Mouse (Mus musculus) limb, embryonic 10.5 days (tissue): Measurements from ENCODE around the gene Rassf5. TPM values are rescaled to one million over a fixed set of nuclear protein-coding genes. Genes with fewer than 3 reads are reported as not detected.

ENCODE experiments used
- DNase-seq: peaks from one replicate; pipeline ENCODE4 v3.0.0-alpha.2; 2017; ENCODE audit warnings: low spot score
- H3K27ac ChIP-seq: fragments of 300-500 bp; sonication (generic); 2 replicates; pipeline ENCODE4 v1.5.1; 2016; ENCODE audit warnings: mild to moderate bottlenecking
- H3K27me3 ChIP-seq: fragments of 300-500 bp; sonication (generic); 2 replicates; pipeline ENCODE4 v1.6.1; 2016; ENCODE audit warnings: low read depth, mild to moderate bottlenecking; ENCODE audit not compliant: poor library complexity, severe bottlenecking
- H3K36me3 ChIP-seq: fragments of 300-500 bp; sonication (generic); 2 replicates; pipeline ENCODE4 v1.6.1; 2016; ENCODE audit warnings: mild to moderate bottlenecking, moderate library complexity
- H3K4me1 ChIP-seq: fragments of 300-500 bp; sonication (generic); 2 replicates; pipeline ENCODE4 v1.6.1; 2016
- H3K4me3 ChIP-seq: fragments of 300-500 bp; sonication (generic); 2 replicates; pipeline ENCODE4 v1.5.1; 2016; ENCODE audit warnings: mild to moderate bottlenecking, moderate library complexity
- H3K9me3 ChIP-seq: fragments of 300-500 bp; sonication (generic); replicated peaks from 2 replicates; pipeline ENCODE4 v1.6.1; 2016; ENCODE audit warnings: mild to moderate bottlenecking
- WGBS: fragments of 180-500 bp; shearing (Covaris S2); methylation state at CpG from one replicate; pipeline ENCODE4 v1.1.7; 2016; 5-methylcytosine and 5-hydroxymethylcytosine counted together
- polyA plus RNA-seq: library from polyadenylated mRNA; unstranded; fragments of >200 nt; fragmentation: Nextera tagmentation; extraction: Ambion mirVana; gene quantifications from 2 replicates; pipeline ENCODE4 v1.2.1, GENCODE M21; 2016

Rassf5 gene
- polyA plus RNA-seq, 1 experiment from 2014 or later, result 1.3 TPM

GRCm38 (mm10) chr1:131134942-131135522, 110.0 kb downstream of the Rassf5 start:
- WGBS, result 91% methylated on average over 8 of the region's 8 CpGs
- H3K27ac ChIP-seq, result no peak overlapping the region
- H3K4me1 ChIP-seq, result peaks cover 20% of the 10 kb centered on the region
- no peaks in the 10 kb centered on the region for H3K9me3 ChIP-seq
- no peak overlapping the region for H3K4me3 ChIP-seq
- no peak for DNase-seq
- H3K27me3 ChIP-seq, result no peaks in the 10 kb centered on the region
- H3K36me3 ChIP-seq, result peaks cover 22% of the 10 kb centered on the region

- Histone ChIP-seq H3K4me1 (peaks cover 19% of the 10 kb centered on the region), H3K36me3 (peaks cover 30% of the 10 kb centered on the region), H3K27me3 (no peaks in the 10 kb centered on the region), H3K4me3 (no peak overlapping the region), H3K27ac (no peak overlapping the region), H3K9me3 (no peaks in the 10 kb centered on the region)
- 84% methylated on average over 6 of the region's 6 CpGs for WGBS
- no peak for DNase-seq
Observed at GRCm38 (mm10) chr1:131134231-131134630, 110.8 kb downstream of the Rassf5 start.

Other genes with a start within 250 kb of the Rassf5 start
- not detected in 2 replicates for gene Il10, start 225.4 kb downstream of the Rassf5 start, polyA plus RNA-seq
- 46.8 and 47.9 TPM in 2 replicates for gene Mapkapk2, start 147.4 kb downstream of the Rassf5 start, polyA plus RNA-seq
- gene Dyrk3, start 106.9 kb downstream of the Rassf5 start, polyA plus RNA-seq, result 5.5 and 5.8 TPM in 2 replicates
- 73.5 and 76.7 TPM in 2 replicates for gene Eif2d, start 92.1 kb downstream of the Rassf5 start, polyA plus RNA-seq
- 1.3 TPM in 2 replicates for gene Ikbke, start 34.3 kb upstream of the Rassf5 start, polyA plus RNA-seq